Mouse (Mus musculus): ENCODE measurements at regions not wholly inside any gene's neighbourhood (a gene's known extent, or its start where the extent isn't known, plus 50 kb on each side); places are given as distances from the start of the nearest gene placed in this dataset.

GRCm38 (mm10) chr16:93109683-93110407 is 283.9 kb upstream of the Runx1 start:
- no peaks in the 10 kb centered on the region for H3K36me3 ChIP-seq (ENCODE audit: control insufficient read depth, insufficient read depth, low read length, poor library complexity, severe bottlenecking)
- H3K4me3 ChIP-seq (ENCODE audit: insufficient read depth in 1 of 2, low read depth in 1 of 2, low read length in 2 of 2, poor library complexity in 1 of 2, severe bottlenecking in 1 of 2), result no peak overlapping the region
- H3K9me3 ChIP-seq (ENCODE audit: control insufficient read depth, insufficient read depth, low read depth, low read length), result no peaks in the 10 kb centered on the region
- DNase-seq (ENCODE audit: low read depth, low spot score), result no peak
- in situ Hi-C loops (cut with MboI; ENCODE audit: low sequenced_read_pairs in 2 of 2, unreplicated experiment in 2 of 2), result no loop called here
- no peak overlapping the region for H3K27ac ChIP-seq (ENCODE audit: insufficient read depth, low read depth, low read length, poor library complexity, severe bottlenecking)
- TF ChIP-seq MAFK (IDR thresholded peaks at IDR 0.05; ENCODE audit: insufficient read depth, low read depth, low read length), result no peak
- TF ChIP-seq HCFC1 (IDR thresholded peaks at IDR 0.05; ENCODE audit: borderline replicate concordance, insufficient read depth, low read length), result no peak
- no peak for TF ChIP-seq ZNF384 (IDR thresholded peaks at IDR 0.05; ENCODE audit: low read depth, low read length)
- TF ChIP-seq ZC3H11A (IDR thresholded peaks at IDR 0.05; ENCODE audit: borderline replicate concordance, low read depth, low read length), result no peak
- no peak for TF ChIP-seq CHD2 (IDR thresholded peaks at IDR 0.05; ENCODE audit: low read depth, low read length)
- H3K9ac ChIP-seq (ENCODE audit: insufficient read depth, low read depth, low read length, poor library complexity, severe bottlenecking), result no peak overlapping the region
- H3K4me1 ChIP-seq (ENCODE audit: control insufficient read depth in 2 of 2, insufficient read depth in 2 of 2, low read length in 2 of 2, poor library complexity in 1 of 2), result no peaks in the 10 kb centered on the region

- Histone ChIP-seq H3K4me3 (ENCODE audit: insufficient read depth in 1 of 2, low read depth in 1 of 2, low read length in 2 of 2, poor library complexity in 1 of 2, severe bottlenecking in 1 of 2) (no peak overlapping the region), H3K9me3 (ENCODE audit: control insufficient read depth, insufficient read depth, low read depth, low read length) (no peaks in the 10 kb centered on the region), H3K9ac (ENCODE audit: insufficient read depth, low read depth, low read length, poor library complexity, severe bottlenecking) (no peak overlapping the region), H3K4me1 (ENCODE audit: control insufficient read depth in 2 of 2, insufficient read depth in 2 of 2, low read length in 2 of 2, poor library complexity in 1 of 2) (no peaks in the 10 kb centered on the region), H3K27ac (ENCODE audit: insufficient read depth, low read depth, low read length, poor library complexity, severe bottlenecking) (no peak overlapping the region), H3K36me3 (ENCODE audit: control insufficient read depth, insufficient read depth, low read length, poor library complexity, severe bottlenecking) (no peaks in the 10 kb centered on the region)
- TF ChIP-seq MAFK (IDR thresholded peaks at IDR 0.05; ENCODE audit: insufficient read depth, low read depth, low read length), result no peak
- no peak for TF ChIP-seq ZC3H11A (IDR thresholded peaks at IDR 0.05; ENCODE audit: borderline replicate concordance, low read depth, low read length)
- no peak for TF ChIP-seq ZNF384 (IDR thresholded peaks at IDR 0.05; ENCODE audit: low read depth, low read length)
- TF ChIP-seq HCFC1 (IDR thresholded peaks at IDR 0.05; ENCODE audit: borderline replicate concordance, insufficient read depth, low read length), result no peak
- no peak for TF ChIP-seq CHD2 (IDR thresholded peaks at IDR 0.05; ENCODE audit: low read depth, low read length)
- in situ Hi-C loops (cut with MboI; ENCODE audit: low sequenced_read_pairs in 2 of 2, unreplicated experiment in 2 of 2), result no loop called here
- no peak for DNase-seq (ENCODE audit: low read depth, low spot score)
Observed at GRCm38 (mm10) chr16:93107524-93107845, 281.5 kb upstream of the Runx1 start.

- Histone ChIP-seq H3K4me3 (ENCODE audit: insufficient read depth in 1 of 2, low read depth in 1 of 2, low read length in 2 of 2, poor library complexity in 1 of 2, severe bottlenecking in 1 of 2) (no peak overlapping the region), H3K4me1 (ENCODE audit: control insufficient read depth in 2 of 2, insufficient read depth in 2 of 2, low read length in 2 of 2, poor library complexity in 1 of 2) (no peaks in the 10 kb centered on the region), H3K36me3 (ENCODE audit: control insufficient read depth, insufficient read depth, low read length, poor library complexity, severe bottlenecking) (no peaks in the 10 kb centered on the region), H3K9ac (ENCODE audit: insufficient read depth, low read depth, low read length, poor library complexity, severe bottlenecking) (no peak overlapping the region), H3K27ac (ENCODE audit: insufficient read depth, low read depth, low read length, poor library complexity, severe bottlenecking) (no peak overlapping the region), H3K9me3 (ENCODE audit: control insufficient read depth, insufficient read depth, low read depth, low read length) (no peaks in the 10 kb centered on the region)
- DNase-seq (ENCODE audit: low read depth, low spot score), result no peak
- TF ChIP-seq ZC3H11A (IDR thresholded peaks at IDR 0.05; ENCODE audit: borderline replicate concordance, low read depth, low read length) (no peak), HCFC1 (IDR thresholded peaks at IDR 0.05; ENCODE audit: borderline replicate concordance, insufficient read depth, low read length) (no peak), CHD2 (IDR thresholded peaks at IDR 0.05; ENCODE audit: low read depth, low read length) (no peak), ZNF384 (IDR thresholded peaks at IDR 0.05; ENCODE audit: low read depth, low read length) (no peak), MAFK (IDR thresholded peaks at IDR 0.05; ENCODE audit: insufficient read depth, low read depth, low read length) (no peak)
- in situ Hi-C loops (cut with MboI; ENCODE audit: low sequenced_read_pairs in 2 of 2, unreplicated experiment in 2 of 2), result no loop called here
Observed at GRCm38 (mm10) chr16:93106811-93107523, 281.0 kb upstream of the Runx1 start.

GRCm38 (mm10) chr16:93102174-93102573 is 276.2 kb upstream of the Runx1 start:
- TF ChIP-seq HCFC1 (IDR thresholded peaks at IDR 0.05; ENCODE audit: borderline replicate concordance, insufficient read depth, low read length), result no peak
- H3K9ac ChIP-seq (ENCODE audit: insufficient read depth, low read depth, low read length, poor library complexity, severe bottlenecking), result no peak overlapping the region
- H3K4me1 ChIP-seq (ENCODE audit: control insufficient read depth in 2 of 2, insufficient read depth in 2 of 2, low read length in 2 of 2, poor library complexity in 1 of 2), result no peaks in the 10 kb centered on the region
- no peaks in the 10 kb centered on the region for H3K36me3 ChIP-seq (ENCODE audit: control insufficient read depth, insufficient read depth, low read length, poor library complexity, severe bottlenecking)
- DNase-seq (ENCODE audit: low read depth, low spot score), result no peak
- in situ Hi-C loops (cut with MboI; ENCODE audit: low sequenced_read_pairs in 2 of 2, unreplicated experiment in 2 of 2), result no loop called here
- H3K9me3 ChIP-seq (ENCODE audit: control insufficient read depth, insufficient read depth, low read depth, low read length), result no peaks in the 10 kb centered on the region
- no peak overlapping the region for H3K4me3 ChIP-seq (ENCODE audit: insufficient read depth in 1 of 2, low read depth in 1 of 2, low read length in 2 of 2, poor library complexity in 1 of 2, severe bottlenecking in 1 of 2)
- no peak overlapping the region for H3K27ac ChIP-seq (ENCODE audit: insufficient read depth, low read depth, low read length, poor library complexity, severe bottlenecking)
